Mouse (Mus musculus): ENCODE measurements at regions not wholly inside any gene's neighbourhood (a gene's known extent, or its start where the extent isn't known, plus 50 kb on each side); places are given as distances from the start of the nearest gene placed in this dataset.
"Not testable (repeated sequence)": the region's sequence is repeated elsewhere in the genome, so short reads cannot be mapped to it uniquely, and the experiment has no call there.

- no peak for DNase-seq (ENCODE audit: extremely low spot score in 1 of 2, low spot score in 1 of 2)
Observed at GRCm38 (mm10) chr14:54021443-54021842, 232.5 kb downstream of the Dad1 start.

- DNase-seq (ENCODE audit: extremely low spot score in 1 of 2, low spot score in 1 of 2), result no peak
Observed at GRCm38 (mm10) chr14:54014628-54015027, 239.3 kb downstream of the Dad1 start.

DNA sequence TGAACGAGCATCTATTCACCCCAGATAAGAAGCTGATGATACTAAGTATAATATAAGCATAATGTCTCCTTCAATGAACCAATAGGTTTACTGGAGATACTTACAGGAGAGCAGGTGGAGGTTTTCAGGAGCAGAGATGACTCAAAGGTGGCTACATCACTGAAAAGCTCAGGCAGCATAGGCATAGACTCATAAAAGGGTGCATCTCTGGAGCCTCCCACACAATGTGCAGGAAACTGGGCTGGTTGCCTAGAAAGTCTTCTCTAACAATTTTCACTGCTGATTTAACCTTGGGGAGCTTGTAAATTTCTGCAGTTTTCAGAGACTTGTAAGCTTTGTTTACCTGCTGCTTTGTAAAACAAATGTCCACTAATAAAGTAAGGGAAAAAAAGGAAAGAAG lies 251.8 kb downstream of the Dad1 start:
- no peak for DNase-seq (ENCODE audit: extremely low spot score in 1 of 2, low spot score in 1 of 2)

GRCm38 (mm10) chr14:54000527-54000926 lies 253.4 kb downstream of the Dad1 start:
- no peak for DNase-seq (ENCODE audit: extremely low spot score in 1 of 2, low spot score in 1 of 2)

GRCm38 (mm10) chr14:53993427-53993826 lies 260.5 kb downstream of the Dad1 start:
- no peak for DNase-seq (ENCODE audit: extremely low spot score in 1 of 2, low spot score in 1 of 2)

- no peak for DNase-seq (ENCODE audit: extremely low spot score in 1 of 2, low spot score in 1 of 2)
Observed at GRCm38 (mm10) chr14:53992712-53993286, 261.1 kb downstream of the Dad1 start.

GRCm38 (mm10) chr14:53991390-53991789 lies 262.5 kb downstream of the Dad1 start:
- no peak for DNase-seq (ENCODE audit: extremely low spot score in 1 of 2, low spot score in 1 of 2)

DNA sequence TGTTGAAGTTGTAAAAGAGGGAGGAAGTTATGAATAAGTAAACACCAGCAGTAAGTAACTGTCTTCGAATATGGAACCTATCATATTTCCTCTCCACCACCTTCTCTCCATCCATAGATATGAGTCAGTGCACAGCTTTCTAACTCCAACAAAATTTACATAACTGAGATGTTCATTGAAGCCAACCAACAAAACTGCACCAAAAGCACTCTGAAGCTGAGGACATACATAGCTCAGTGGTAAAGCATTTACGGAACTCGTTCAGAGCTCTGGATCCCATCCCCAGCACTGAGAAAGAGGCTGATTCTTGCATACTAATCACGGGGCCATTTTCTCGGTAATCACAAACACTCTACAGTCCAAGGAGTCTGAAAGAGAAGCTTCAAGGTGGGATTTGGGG lies 273.1 kb downstream of the Dad1 start:
- no peak for DNase-seq (ENCODE audit: extremely low spot score in 1 of 2, low spot score in 1 of 2)

- DNase-seq (ENCODE audit: extremely low spot score in 1 of 2, low spot score in 1 of 2), result not testable (repeated sequence)
Observed at GRCm38 (mm10) chr14:53961426-53961825, 292.5 kb downstream of the Dad1 start.

DNA sequence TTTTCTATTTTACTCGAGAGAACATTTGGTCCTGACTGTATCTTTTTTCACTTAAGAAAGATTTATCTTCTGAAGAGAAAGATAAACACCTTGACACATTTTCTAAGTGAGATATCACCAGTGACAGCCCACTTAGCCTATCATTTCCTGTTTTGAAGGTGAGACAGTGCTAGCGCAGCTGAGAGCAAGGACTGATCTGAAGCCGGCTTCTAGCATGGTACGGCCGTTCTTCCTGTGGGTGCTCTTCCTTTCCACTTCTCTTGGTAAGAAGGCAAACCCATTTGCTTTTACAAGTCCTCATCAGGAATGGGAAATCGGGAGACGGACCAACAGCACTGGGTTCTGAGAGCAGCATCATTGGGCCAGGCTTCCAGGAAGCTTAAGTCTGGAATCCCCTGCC lies 293.1 kb downstream of the Dad1 start:
- DNase-seq (ENCODE audit: extremely low spot score in 1 of 2, low spot score in 1 of 2), result no peak

DNA sequence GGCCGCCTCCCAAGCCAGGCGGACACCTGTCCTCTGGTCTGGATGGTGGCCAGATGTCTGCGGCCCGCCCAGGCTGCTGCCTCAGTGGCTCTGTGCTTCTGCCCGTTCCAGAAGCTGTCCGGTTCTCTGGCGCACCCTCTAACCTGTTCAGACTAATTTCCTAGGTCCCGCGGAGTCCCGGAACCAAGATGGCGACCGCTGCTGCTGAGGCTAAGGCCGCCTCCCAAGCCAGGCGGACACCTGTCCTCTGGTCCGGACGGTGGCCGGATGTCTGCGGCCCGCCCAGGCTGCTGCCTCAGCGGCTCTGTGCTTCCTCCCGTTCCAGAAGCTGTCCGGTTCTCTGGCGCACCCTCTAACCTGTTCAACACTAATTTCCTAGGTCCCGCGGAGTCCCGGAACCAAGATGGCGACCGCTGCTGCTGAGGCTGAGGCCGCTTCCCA lies 318.1 kb downstream of the Dad1 start:
- peak; percentile 57 to 92 for DNase-seq (ENCODE audit: extremely low spot score in 1 of 2, low spot score in 1 of 2)

DNA sequence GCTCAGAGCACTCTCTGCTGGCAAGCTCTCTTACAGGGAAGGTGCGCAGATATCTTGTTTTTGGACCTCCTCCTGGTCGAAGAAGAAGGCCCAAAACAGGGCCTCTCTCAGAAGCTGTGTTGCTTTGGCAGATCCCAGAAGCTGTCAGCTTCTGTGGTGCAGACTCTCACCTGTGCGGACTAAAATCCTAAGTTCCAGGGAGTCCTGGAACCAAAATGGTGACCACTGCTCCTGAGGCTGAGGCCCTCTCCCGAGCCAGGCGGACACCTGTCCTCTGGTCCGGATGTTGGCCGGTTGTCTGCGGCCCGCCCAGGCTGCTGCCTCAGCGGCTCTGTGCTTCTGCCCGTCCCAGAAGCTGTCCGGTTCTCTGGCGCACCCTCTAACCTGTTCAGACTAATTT lies 318.6 kb downstream of the Dad1 start:
- DNase-seq (ENCODE audit: extremely low spot score in 1 of 2, low spot score in 1 of 2), result peak; percentile 40 to 76

- no peak for DNase-seq (ENCODE audit: extremely low spot score in 1 of 2, low spot score in 1 of 2)
Observed at GRCm38 (mm10) chr14:53910871-53911270, 343.0 kb downstream of the Dad1 start.

DNA sequence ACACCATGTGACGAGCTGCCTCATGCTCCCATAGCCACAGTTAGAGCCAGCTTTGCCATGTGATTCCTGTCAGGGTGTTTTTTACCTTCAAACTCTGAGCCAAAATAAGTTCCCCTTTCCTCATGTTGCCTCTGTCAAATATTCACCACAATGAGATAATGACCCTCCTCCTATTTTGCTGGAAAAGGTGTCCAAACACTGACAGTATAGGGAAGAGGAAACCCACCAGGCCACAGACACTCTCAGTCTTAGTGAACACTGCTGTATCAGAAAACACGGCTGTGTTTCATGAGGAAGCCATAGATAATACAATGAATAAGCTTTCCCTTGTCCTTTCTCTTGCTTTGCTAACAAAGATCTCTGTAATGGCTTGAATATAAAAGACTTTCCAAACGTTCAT lies 349.3 kb downstream of the Dad1 start:
- no peak for DNase-seq (ENCODE audit: extremely low spot score in 1 of 2, low spot score in 1 of 2)

DNA sequence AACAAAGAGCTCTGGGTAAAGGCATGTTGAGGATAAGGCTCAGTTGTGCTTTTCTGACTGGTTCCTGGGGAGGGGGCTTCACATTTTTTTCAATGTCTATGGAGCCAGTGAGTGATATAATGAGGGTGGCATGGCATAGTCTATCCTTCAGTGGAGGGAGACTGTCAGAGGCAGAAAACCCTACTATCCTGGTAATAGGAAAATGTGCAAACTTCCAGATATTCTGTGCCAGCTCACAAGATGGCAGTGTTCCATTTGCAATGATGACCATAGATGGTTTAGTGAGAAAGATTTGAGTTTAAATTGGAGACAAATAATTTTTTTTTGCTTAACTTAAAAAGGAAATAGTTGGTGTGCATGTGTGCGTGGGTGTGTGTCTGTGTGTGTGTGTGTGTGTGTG lies 352.8 kb downstream of the Dad1 start:
- no peak for DNase-seq (ENCODE audit: extremely low spot score in 1 of 2, low spot score in 1 of 2)

DNA sequence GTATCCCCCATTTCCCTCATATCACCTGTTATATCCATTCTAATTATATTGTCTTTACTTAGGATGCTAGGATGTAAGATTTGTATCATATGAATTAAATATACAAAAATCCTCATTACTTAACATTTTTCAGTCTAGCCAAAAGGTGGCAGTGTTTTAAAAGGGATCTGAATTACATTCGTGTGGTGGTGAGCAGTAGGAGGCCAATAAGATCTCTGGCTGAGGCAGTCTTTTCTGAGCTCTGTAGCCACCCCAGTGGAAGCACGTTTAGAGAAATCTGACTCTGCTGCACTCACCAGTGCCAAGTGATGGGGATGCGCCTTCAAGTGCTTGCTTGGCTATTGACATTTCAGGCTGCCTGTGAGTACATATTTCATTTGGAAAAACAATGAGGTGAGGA lies 372.6 kb downstream of the Dad1 start:
- no peak for DNase-seq (ENCODE audit: extremely low spot score in 1 of 2, low spot score in 1 of 2)

- DNase-seq (ENCODE audit: extremely low spot score in 1 of 2, low spot score in 1 of 2), result no peak
Observed at GRCm38 (mm10) chr14:53876581-53876980, 377.3 kb downstream of the Dad1 start.

DNA sequence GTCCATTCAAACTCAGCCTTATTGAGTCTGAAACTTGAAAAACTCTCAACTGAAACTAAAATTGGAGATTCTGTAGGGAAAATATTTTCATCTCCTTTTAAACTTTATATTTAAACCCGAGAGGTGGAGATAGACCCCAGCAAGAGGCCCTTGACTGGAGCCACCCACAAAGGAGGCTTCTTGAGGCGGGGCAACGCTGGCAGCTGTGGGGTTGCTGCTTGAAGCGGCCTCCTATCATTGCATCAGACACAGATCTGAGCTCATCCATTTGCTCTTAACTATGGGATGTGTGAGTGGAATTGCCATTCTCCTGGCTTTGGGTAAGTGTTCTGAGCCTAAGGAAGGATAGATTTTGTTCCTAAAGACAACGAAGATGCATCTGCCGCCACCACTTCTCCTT lies 378.2 kb downstream of the Dad1 start:
- DNase-seq (ENCODE audit: extremely low spot score in 1 of 2, low spot score in 1 of 2), result no peak

GRCm38 (mm10) chr14:53847049-53847448 lies 406.9 kb downstream of the Dad1 start:
- no peak for DNase-seq (ENCODE audit: extremely low spot score in 1 of 2, low spot score in 1 of 2)

GRCm38 (mm10) chr14:53845646-53846045 lies 408.3 kb downstream of the Dad1 start:
- DNase-seq (ENCODE audit: extremely low spot score in 1 of 2, low spot score in 1 of 2), result no peak

DNA sequence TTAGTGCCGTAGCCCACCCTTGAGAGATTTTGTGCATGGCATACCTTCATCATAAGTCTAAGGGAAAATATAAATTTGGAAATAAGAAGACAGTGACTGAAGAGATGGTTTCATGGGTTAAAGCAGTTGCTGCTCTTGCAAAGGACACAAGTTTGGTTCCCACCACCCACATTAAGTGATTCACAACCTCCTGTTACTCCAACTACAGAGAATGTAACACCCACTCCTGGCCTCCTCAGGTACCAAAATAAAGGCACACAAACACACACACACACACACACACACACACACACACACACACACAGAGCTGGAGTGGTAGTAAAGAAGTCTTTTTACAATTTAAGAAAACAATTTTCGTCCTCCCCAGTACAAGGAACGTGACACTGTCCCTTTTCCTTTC lies 421.4 kb downstream of the Dad1 start:
- no peak for DNase-seq (ENCODE audit: extremely low spot score in 1 of 2, low spot score in 1 of 2)

DNA sequence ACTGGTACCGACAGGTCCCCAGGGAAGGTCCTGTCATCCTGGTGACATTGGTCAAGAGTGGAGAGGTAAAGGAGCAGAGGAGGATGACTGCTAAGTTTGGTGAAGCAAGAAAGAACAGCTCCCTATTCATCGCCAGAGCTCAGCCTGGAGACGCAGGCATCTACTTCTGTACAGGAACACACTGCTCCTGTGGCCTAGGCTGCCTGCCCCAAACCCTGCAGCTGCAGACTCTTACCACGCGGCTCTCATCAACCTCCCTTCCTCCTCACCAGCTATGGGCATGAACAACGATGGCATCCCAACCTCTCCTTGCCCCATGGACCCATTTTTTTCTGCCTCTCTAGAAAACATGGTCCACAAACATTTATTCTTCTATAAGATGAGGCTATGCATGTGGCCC lies 422.3 kb downstream of the Dad1 start:
- DNase-seq (ENCODE audit: extremely low spot score in 1 of 2, low spot score in 1 of 2), result no peak

DNA sequence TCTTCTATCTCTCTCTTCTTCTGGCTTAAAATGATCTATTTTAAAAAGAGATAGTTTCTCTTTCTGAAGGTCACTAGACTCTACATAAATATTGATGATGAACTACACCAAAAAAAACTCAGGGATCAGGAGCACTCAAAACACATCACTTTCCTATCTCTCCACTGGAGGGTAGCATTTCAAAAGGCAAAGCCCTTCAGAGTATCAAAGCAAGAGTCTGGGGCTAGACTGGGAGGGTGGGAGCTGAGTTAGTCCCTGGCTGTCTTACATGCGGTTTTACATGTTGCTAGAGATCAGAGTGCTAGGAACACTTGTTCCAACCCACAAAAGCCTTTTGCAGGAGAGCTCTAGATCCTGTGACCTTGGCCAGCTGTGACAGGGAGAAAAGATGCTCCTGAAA lies 423.2 kb downstream of the Dad1 start:
- no peak for DNase-seq (ENCODE audit: extremely low spot score in 1 of 2, low spot score in 1 of 2)
